Mouse (Mus musculus) cerebellum, postnatal 10 days (tissue): ENCODE data around the gene Cdh5.
"Not testable (repeated sequence)": the region's sequence is repeated elsewhere in the genome, so short reads cannot be mapped to it uniquely, and the experiment has no call there.

Experiments used
- DNase-seq, 2 experiments: peaks; one replicate each; pipeline ENCODE4 v3.0.0; 2021; ENCODE audit warnings: mixed read lengths in 2 of 2

The Cdh5 gene

DNA sequence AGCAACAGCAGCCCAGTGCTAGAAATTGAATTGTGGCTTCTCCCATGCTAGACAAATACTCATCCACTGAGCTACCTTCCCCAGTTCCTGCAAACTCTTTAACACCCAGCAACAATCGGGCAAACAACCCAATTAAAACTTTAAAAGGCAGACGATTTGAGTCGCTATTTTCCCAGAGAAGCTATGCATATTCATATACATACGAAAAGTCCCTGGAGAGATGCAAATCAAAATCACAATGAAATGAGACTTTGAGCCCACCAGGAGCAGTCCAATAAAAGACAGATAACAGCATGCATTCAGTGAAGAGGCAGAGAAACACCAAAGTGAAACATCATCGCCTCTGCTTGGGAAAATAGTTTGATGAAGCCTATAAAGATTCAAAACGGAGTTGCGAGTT is 8.1 kb upstream of the Cdh5 start:
- DNase-seq, result no peak

- DNase-seq, result no peak
Measured at GRCm38 (mm10) chr8:104095595-104095994, 5.8 kb upstream of the Cdh5 start.

GRCm38 (mm10) chr8:104096644-104097043 is 4.8 kb upstream of the Cdh5 start:
- no peak for DNase-seq

- DNase-seq, result peak; percentile 64 to 66
Measured at GRCm38 (mm10) chr8:104098671-104099346, 2.6 kb upstream of the Cdh5 start.

DNA sequence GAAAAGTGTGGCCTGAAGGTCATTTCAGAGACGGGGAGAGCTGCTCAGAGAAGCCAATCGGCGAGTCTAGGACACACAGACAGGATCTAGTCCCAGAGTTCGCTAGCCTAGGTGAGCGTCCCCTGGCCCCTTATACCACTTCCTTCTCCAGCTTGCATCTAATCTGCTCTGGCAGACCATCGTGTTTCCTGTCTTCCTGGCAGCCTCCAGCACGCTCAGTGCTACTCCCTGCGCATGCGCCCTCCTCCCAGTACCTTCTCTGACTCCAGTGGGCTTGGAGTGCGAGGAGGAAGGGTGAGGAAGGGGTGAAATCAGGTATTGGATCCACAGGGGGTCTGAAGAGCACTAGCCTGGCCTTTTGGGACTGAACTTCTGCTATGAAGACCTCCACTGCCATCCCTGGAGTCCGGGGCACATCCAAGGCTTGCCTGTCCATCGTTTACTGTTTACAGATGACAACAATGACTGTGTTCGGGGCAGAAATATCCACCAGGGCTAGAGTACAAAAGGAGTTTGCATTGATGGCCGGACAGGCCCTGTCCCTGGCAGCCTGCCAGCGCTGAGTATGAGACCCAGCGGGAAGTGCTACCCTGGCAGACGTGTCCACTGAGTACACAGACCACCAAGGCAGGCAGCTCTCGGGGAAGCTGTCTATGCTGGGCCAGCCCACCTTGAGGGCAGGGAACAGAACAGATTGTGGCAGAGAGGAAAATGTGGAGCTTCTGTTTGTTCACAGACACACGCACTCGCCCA is 1.9 kb upstream of the Cdh5 start:
- peak; percentile 77 to 87 for DNase-seq

- not testable (repeated sequence) for DNase-seq
Measured at GRCm38 (mm10) chr8:104100724-104101123, 701 bp upstream of the Cdh5 start.

- DNase-seq, result no peak
Measured at GRCm38 (mm10) chr8:104103462-104103861, 2.0 kb downstream of the Cdh5 start.

DNA sequence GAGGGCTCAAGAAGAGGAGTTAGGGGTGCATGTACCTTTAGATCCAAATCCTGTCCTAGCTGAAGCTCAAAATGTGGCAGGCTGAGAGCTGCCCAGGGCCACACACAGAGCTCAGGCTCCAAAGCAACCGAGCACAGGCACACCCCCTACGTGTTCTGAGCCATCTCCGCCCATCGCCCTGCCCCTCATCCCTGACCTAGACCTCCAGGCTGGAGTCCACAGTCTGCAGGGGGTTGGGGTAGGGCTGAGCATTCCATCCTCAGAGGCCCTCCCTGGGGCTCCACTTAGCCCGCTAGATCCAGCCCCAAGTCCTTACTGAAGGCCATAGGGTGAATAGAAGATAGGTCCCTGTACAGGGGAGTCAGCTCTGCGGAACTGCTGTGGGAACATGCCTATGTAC is 4.3 kb downstream of the Cdh5 start:
- DNase-seq, result no peak

DNA sequence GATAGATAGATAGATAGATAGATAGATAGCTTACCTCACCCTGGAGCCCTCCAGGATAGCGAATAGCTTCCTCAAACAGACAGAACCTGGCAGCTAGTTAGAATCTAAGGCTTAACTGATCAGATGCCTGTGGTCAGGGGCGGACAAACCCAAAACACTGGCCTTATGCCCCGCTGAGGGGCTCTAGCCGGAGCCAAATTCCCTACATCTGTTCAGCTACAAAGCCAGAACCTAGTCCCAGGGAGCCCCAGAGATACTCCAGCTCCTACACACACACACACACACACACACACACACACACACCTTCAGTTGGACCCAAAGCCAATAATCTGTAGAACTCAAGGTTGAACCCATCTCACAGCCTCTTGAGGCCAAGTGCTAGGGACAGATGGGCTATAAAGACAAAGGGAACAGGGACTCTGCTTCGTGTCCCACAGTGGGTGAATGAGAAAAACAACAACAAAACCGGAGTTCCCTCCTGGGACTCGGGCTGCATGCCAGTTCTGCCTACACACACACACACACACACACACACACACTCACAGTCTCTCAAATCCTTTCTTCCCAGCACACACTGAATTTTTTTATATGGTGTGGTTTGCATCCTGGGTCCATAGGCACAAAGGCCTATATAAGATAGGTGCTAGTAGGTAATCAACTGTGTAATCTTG is 5.0 kb downstream of the Cdh5 start:
- DNase-seq, result peak; percentile 43 to 66

DNA sequence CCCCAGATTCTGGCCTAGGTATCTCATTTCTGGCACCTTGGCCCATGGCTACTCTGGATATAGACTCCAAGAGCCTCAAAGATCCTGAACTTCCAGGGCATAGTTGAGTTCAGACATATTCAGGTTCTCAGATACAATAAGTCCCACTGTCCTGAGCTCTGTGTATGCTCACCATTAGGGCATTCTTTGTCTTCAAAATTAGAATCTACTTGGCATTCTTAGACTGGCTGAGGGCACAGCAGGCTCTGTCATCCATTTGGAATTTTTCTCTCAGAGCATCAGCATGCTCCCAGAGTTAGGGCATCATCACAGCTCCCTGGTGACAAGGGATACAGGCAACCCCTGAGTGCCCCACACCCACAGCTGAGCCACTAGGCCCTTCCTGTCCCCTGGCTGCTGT is 5.7 kb downstream of the Cdh5 start:
- DNase-seq, result no peak

DNA sequence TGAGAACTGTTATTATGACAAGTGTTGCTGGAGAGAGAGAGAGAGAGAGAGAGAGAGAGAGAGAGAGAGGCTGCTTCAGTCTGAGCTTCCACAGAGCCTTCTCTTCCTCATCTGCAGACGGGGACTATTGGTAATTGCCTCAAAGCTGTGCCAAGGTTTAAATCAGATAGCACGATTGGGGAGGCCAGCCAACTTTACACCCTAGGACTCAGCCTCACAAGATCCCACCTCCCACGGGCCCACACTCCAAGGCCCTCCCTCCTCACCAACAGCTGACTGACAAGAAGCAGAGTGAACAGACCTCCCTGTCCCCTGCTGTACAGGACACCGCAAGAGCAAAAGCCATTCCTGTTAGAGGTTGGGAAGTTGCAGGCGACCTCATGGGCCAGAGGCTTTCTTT is 6.6 kb downstream of the Cdh5 start:
- no peak for DNase-seq

DNA sequence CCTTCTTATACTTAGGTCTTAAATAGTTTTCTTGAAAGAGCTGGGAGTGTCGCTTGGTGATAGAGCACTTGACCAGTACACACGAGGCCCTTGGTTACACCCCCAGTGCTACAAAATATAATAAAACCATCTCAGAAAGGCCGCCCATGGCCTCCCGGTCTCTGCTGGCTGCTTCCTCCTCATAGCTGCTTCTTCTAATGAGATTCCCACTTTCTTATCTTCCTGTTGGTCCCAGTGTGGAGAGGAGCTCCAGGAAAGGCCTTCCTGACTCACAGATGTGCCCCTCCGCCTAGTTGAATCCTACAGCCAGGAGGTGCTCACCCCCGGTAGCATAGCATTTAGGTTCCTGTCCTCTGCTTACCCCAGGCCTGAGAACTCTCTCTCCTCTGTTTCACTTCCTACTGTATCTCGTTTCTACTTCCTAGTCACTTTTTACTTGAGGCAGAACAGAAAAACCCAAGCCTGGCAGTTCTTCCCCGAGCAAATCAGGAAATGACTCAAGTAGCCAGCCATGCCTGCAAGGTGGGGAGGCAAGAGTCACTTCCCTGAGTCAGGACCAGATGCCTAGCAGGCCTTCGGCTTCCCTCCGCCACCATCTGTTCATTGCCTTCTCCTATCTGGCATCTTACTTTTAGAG is 9.2 kb downstream of the Cdh5 start:
- DNase-seq, result peak in 1 of 2 experiments; percentile 47

DNA sequence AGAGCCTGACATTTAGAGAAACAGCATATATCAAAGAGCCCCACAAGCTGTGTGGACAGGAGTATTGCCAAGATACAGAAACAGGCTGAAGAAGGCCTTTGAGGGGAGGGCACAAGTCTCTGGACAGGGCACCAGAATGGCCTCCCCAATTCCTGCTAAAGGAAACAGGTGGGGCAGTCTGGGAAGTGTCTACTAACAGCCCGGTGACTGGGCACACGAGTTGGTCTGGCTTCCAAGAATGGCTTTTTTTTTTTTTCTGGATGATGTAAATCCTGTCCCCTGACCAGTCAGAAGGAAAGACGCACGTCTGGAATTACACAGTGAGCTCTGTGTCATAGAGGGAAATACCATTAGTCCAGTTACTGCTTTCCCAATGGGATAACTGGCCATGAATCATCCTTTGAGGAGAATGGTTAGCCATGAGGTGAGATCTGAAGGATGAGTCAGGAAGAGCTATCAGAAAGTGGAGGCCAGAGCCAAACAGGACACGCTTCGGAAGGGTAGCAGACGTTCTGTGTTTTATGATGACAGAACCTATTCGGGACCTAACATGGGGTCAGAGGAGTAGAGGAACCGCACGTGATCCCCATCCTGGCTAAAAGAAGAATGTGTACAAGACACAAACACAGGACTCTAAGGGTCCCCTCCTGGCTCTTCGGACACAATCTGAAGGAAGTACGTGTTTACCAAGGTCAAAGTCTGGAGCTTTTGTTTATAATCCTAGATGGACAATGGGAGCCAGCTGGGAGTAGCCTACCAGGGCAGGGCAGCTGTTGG is 20.4 kb downstream of the Cdh5 start:
- DNase-seq, result no peak

GRCm38 (mm10) chr8:104123080-104123657 is 21.7 kb downstream of the Cdh5 start:
- DNase-seq, result peak; percentile 36 to 58

DNA sequence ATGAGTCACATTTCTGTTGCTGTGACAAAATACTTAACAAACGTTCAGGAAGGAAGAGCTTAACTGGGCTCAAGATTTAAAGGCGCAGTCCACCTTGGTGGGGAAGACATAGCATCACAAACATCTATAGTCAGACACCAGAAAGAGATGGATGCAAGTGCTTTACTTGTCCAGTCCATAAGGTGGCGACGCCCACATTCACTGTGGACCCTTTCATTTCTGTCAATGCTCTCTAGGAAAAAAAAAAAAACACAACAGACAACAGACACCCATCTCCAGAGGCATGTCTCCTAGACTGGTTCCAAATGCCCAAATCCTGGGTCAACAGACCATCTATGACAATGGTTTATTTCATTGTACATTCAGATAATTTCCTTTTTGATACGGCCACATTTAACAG is 23.1 kb downstream of the Cdh5 start:
- no peak for DNase-seq

DNA sequence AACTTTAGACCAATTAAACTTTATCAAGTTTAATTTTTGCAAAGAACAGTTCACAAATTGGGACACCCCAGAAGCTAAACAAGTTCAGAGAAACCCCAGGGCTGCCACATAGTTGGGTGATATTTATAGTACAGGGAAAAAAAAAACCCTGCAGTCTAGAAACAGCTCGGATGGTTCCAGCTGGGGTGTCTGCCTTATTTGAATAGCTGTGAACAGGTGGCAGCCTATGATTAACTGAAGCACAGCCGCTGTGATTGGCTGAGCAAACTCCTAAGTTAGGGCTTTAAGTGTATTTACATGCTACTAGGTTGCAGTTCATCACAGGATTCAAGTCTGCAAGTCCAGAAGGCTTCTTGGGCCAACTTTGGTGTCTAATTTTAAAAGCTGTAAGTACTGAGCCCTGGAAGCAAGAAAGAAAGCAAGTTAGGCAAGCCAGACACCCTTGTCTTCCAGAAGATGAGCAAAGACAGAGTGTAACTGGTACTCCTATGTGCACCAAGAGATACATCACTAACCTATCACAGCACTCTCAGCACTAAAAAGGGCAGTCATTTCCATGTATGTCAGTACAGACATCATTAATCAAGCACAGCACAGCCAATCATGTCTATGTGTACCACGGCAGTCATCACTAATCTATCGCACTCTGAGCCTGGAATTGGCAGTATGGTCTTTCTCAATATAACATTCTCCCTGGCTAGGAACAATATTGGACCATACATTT is 25.9 kb downstream of the Cdh5 start:
- DNase-seq, result no peak

GRCm38 (mm10) chr8:104130916-104131315 is 29.5 kb downstream of the Cdh5 start:
- no peak for DNase-seq

GRCm38 (mm10) chr8:104131414-104131975 is 30.1 kb downstream of the Cdh5 start:
- no peak for DNase-seq

- DNase-seq, result no peak
Measured at GRCm38 (mm10) chr8:104134521-104134920, 33.1 kb downstream of the Cdh5 start.

DNA sequence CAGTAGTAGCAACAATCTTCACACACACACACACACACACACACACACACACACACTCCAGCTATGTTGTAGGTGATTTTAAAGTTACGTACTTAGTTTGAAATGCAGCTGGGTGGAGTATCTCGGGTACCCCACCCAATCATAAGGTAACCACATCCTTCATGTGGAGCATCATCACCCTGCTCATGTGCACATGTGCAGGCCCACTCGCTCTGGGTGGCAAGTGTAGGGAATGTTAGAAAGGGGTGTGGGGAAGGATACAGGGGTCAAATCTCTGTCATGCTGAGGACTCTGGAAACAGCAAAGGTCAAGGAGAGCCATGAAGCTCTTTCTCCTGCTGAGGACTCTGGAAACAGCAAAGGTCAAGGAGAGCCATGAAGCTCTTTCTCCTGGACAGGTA is 34.9 kb downstream of the Cdh5 start:
- DNase-seq, result no peak

- DNase-seq, result no peak
Measured at GRCm38 (mm10) chr8:104137636-104138035, 36.2 kb downstream of the Cdh5 start.
